Mouse (Mus musculus): ENCODE measurements around the gene Phxr2. TPM values are rescaled to one million over a fixed set of nuclear protein-coding genes. Genes with fewer than 3 reads are reported as not detected.
"Not testable (repeated sequence)": the region's sequence is repeated elsewhere in the genome, so short reads cannot be mapped to it uniquely, and the experiment has no call there.

The Phxr2 gene
- polyA plus RNA-seq, 1 experiment from 2014 or later, result 0.18 TPM

DNA sequence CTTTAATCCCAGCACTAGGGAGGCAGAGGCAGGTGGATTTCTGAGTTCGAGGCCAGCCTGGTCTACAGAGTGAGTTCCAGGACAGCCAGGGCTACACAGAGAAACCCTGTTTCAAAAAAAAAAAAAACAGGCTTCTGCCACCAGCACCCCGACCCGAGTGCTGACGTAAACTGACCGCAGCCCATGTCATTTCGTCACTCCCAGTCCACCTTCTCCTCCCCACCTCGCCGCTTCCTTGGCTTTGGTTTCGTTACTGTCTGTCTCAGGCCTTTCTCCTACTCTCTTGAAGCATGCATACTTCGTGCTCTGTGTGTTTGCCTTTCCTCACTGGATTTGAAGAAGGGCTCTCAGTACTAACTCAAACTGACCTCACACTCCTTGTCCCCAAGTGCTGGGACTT is 31.6 kb upstream of the Phxr2 start:
- H3K9me3 ChIP-seq (replicated peaks); H3K27ac ChIP-seq; ATAC-seq (ENCODE audit: low FRiP score); H3K4me1 ChIP-seq; H3K4me3 ChIP-seq; H3K9ac ChIP-seq; H3K4me2 ChIP-seq (replicated peaks); H3K27me3 ChIP-seq: not testable (repeated sequence)
- peaks cover 16% of the 10 kb centered on the region for H3K36me3 ChIP-seq
- WGBS, result 96% methylated on average over 10 of the region's 10 CpGs

GRCm38 (mm10) chr10:99156808-99157207 is 30.7 kb upstream of the Phxr2 start:
- no peaks in the 10 kb centered on the region for H3K27me3 ChIP-seq
- no peak for ATAC-seq (ENCODE audit: low FRiP score)
- no peak overlapping the region for H3K4me3 ChIP-seq
- no peak overlapping the region for H3K4me2 ChIP-seq (replicated peaks)
- no peaks in the 10 kb centered on the region for H3K4me1 ChIP-seq
- no peak overlapping the region for H3K27ac ChIP-seq
- no peak overlapping the region for H3K9ac ChIP-seq
- peaks cover 16% of the 10 kb centered on the region for H3K36me3 ChIP-seq
- WGBS, result 92% methylated on average over 5 of the region's 5 CpGs
- no peaks in the 10 kb centered on the region for H3K9me3 ChIP-seq (replicated peaks)

DNA sequence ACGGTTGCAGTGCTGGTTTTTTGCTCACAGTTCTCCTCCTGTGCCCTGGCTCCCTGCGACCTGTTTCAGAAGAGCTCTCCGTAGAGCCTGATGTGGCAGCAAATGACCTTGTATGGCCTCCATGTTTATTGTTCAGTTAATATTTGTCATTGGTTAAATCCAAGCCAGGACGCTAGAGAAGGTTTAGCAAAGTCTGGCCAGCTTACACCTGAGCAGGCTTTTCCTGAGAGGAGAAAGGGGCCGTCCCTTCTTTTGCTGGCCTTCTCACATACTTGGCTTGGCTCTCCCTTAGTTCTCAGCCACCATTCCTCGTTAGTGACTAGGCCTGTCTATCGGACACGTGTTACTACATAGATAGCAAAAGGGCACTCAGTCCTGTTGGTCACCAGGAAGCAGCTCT is 28.5 kb upstream of the Phxr2 start:
- Histone ChIP-seq H3K27ac (no peak overlapping the region), H3K36me3 (peaks cover 17% of the 10 kb centered on the region), H3K4me1 (no peaks in the 10 kb centered on the region), H3K4me2 (replicated peaks) (no peak overlapping the region), H3K27me3 (no peaks in the 10 kb centered on the region), H3K9ac (no peak overlapping the region), H3K9me3 (replicated peaks) (no peaks in the 10 kb centered on the region), H3K4me3 (no peak overlapping the region)
- no peak for ATAC-seq (ENCODE audit: low FRiP score)
- 89% methylated on average over 8 of the region's 8 CpGs for WGBS

DNA sequence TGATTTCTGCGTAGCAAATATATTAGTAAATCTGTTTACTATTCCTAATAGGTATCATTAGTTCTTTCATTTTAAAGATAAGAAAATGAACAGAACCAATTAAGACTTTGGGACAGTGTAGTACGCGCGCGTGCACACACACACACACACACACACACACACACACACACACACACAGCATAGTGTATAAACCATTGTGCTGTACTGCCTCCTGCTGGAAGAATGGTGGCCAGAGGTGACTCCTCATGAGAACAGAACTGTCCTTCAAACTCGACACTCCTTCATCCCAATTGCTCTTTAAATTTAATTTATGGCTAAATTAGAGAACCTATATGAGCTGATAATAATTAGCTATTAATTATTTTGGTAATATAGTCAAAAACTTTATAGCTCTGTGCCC is 25.9 kb upstream of the Phxr2 start:
- Histone ChIP-seq H3K4me3 (no peak overlapping the region), H3K27ac (no peak overlapping the region), H3K4me1 (no peaks in the 10 kb centered on the region), H3K9me3 (replicated peaks) (no peaks in the 10 kb centered on the region), H3K9ac (no peak overlapping the region), H3K27me3 (no peaks in the 10 kb centered on the region), H3K36me3 (peaks cover 12% of the 10 kb centered on the region), H3K4me2 (replicated peaks) (no peak overlapping the region)
- no peak for ATAC-seq (ENCODE audit: low FRiP score)
- WGBS, result 94% methylated on average over 6 of the region's 6 CpGs

DNA sequence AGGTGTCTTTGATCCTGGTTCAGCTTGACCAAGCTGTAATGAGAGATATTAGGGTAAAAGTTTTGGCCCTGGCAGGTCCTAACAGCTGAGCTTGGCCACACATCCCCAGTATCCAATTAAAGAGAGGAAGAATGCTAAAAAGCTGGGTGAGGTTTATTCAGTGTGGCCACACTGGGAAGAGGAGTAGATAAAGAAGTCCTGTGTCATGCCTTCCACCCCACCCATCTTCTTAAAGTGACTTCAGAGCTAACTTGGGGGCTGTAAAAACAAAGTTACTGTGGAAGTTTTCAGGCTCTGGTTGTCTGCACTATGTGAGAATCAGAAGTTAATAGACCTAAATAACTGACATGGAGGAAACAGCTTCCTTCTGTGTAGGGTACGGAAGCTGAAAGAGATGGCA is 25.5 kb upstream of the Phxr2 start:
- ATAC-seq (ENCODE audit: low FRiP score), result no peak
- H3K9ac ChIP-seq, result no peak overlapping the region

DNA sequence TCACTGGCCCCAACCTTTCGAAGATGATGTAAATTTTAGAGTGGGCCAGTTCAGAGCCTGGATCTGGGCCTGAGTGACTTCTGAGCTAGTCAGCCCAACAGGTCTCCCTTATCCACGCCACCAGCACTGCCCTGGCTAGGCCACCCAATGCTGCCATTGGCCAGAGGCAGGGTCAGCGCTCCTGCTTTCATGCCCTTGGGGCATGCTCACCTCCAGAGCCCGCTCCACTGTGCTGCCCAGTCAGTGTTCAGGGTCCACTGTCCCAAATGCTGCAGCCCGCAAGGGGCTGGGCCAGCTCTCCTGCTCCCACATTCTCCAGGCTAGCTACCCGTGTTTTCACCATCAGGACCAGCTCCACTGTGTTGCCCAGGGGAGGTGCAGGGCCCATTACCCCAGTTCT is 23.9 kb upstream of the Phxr2 start:
- no peak overlapping the region for H3K9ac ChIP-seq
- no peak for ATAC-seq (ENCODE audit: low FRiP score)
- no peak overlapping the region for H3K27ac ChIP-seq
- H3K4me3 ChIP-seq, result no peak overlapping the region
- H3K4me1 ChIP-seq, result no peaks in the 10 kb centered on the region
- H3K36me3 ChIP-seq, result 0 out of 2 replicates have a peak, but pooled peaks cover 10% of the 10 kb centered on the region
- no peaks in the 10 kb centered on the region for H3K9me3 ChIP-seq (replicated peaks)
- no peaks in the 10 kb centered on the region for H3K27me3 ChIP-seq
- 91% methylated on average over 6 of the region's 6 CpGs for WGBS
- no peak overlapping the region for H3K4me2 ChIP-seq (replicated peaks)

More for the DNA sequence above, 25.5 kb upstream of the Phxr2 start:
- Histone ChIP-seq H3K9me3 (replicated peaks) (no peaks in the 10 kb centered on the region), H3K27me3 (no peaks in the 10 kb centered on the region), H3K27ac (no peak overlapping the region), H3K36me3 (peaks cover 8% of the 10 kb centered on the region; the same call in 1 of the 2 replicates), H3K4me3 (no peak overlapping the region), H3K4me2 (replicated peaks) (no peak overlapping the region), H3K4me1 (no peaks in the 10 kb centered on the region)
- 98% methylated on average over 1 of the region's 1 CpGs for WGBS

DNA sequence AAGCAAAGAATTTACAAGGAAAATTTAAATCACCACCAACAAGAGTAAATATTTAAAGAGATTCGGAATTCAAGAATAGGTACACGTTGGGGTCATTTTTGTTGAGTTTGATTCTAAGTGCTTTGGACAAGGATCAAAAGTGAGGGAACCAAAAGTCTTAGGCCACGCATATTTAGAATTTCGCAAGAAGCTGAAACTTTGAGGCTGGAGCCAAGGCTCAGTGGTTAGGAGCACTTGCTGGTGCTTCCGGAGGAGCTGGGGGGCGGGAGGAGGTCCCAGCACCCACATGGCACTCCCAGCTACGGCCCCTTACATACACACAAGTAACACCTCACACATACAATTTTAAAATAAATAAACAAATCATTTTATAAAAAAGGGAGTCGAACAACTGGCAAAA is 20.5 kb upstream of the Phxr2 start:
- 93% methylated on average over 8 of the region's 8 CpGs for WGBS

GRCm38 (mm10) chr10:99145611-99146010 is 19.5 kb upstream of the Phxr2 start:
- Histone ChIP-seq H3K9ac (no peak overlapping the region), H3K27me3 (no peaks in the 10 kb centered on the region), H3K4me3 (no peak overlapping the region), H3K36me3 (0 out of 2 replicates have a peak, but pooled peaks cover 10% of the 10 kb centered on the region), H3K9me3 (replicated peaks) (no peaks in the 10 kb centered on the region), H3K4me1 (no peaks in the 10 kb centered on the region), H3K4me2 (replicated peaks) (no peak overlapping the region), H3K27ac (no peak overlapping the region)
- WGBS, result 87% methylated on average over 8 of the region's 8 CpGs
- no peak for ATAC-seq (ENCODE audit: low FRiP score)

More for the DNA sequence above, 20.5 kb upstream of the Phxr2 start:
- Histone ChIP-seq H3K36me3 (0 out of 2 replicates have a peak, but pooled peaks cover 10% of the 10 kb centered on the region), H3K9me3 (replicated peaks) (no peaks in the 10 kb centered on the region), H3K4me3 (no peak overlapping the region), H3K4me1 (no peaks in the 10 kb centered on the region), H3K27ac (no peak overlapping the region), H3K4me2 (replicated peaks) (no peak overlapping the region), H3K27me3 (no peaks in the 10 kb centered on the region), H3K9ac (no peak overlapping the region)
- no peak for ATAC-seq (ENCODE audit: low FRiP score)

DNA sequence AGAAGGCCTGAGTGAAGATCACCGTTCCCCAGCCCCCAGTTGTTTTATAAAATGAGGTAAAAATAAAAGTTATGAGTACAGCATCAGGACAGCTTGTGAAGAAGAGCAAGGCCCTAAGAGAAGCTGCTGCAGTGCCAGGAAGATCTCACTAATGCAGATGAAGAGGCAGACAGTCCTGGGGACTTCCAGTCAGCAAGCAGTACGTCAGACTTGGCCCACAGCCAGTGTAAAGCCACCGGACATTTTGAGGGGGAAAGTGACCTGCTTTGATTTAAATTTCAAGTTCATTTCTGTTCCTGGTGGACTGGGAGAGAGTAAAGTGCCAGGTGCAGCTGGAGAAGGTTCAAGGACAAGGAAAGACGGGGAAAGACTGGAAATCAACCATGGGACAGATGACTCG is 10.2 kb upstream of the Phxr2 start:
- WGBS, result 70% methylated on average over 5 of the region's 5 CpGs
- H3K4me1 ChIP-seq, result peaks cover 11% of the 10 kb centered on the region
- no peaks in the 10 kb centered on the region for H3K27me3 ChIP-seq
- H3K9ac ChIP-seq, result no peak overlapping the region
- no peak overlapping the region for H3K27ac ChIP-seq
- no peaks in the 10 kb centered on the region for H3K9me3 ChIP-seq (replicated peaks)
- H3K4me2 ChIP-seq (replicated peaks), result no peak overlapping the region
- peaks cover 21% of the 10 kb centered on the region; the same call in 1 of the 2 replicates for H3K36me3 ChIP-seq
- no peak for ATAC-seq (ENCODE audit: low FRiP score)
- no peak overlapping the region for H3K4me3 ChIP-seq

GRCm38 (mm10) chr10:99133321-99133875 is 7.3 kb upstream of the Phxr2 start:
- no peak overlapping the region for H3K4me3 ChIP-seq
- no peak for ATAC-seq (ENCODE audit: low FRiP score)
- WGBS, result 96% methylated on average over 16 of the region's 16 CpGs
- H3K27ac ChIP-seq, result no peak overlapping the region
- H3K4me2 ChIP-seq (replicated peaks), result no peak overlapping the region
- H3K9me3 ChIP-seq (replicated peaks), result no peaks in the 10 kb centered on the region
- H3K9ac ChIP-seq, result no peak overlapping the region
- H3K4me1 ChIP-seq, result peaks cover 11% of the 10 kb centered on the region
- no peaks in the 10 kb centered on the region for H3K27me3 ChIP-seq
- peaks cover 18% of the 10 kb centered on the region; the same call in 1 of the 2 replicates for H3K36me3 ChIP-seq

- 93% methylated on average over 11 of the region's 11 CpGs for WGBS
- Histone ChIP-seq H3K27ac (no peak overlapping the region), H3K36me3 (peaks cover 17% of the 10 kb centered on the region; the same call in 1 of the 2 replicates), H3K9ac (no peak overlapping the region), H3K4me2 (replicated peaks) (no peak overlapping the region), H3K9me3 (replicated peaks) (no peaks in the 10 kb centered on the region), H3K4me3 (no peak overlapping the region), H3K4me1 (peaks cover 11% of the 10 kb centered on the region), H3K27me3 (no peaks in the 10 kb centered on the region)
- no peak for ATAC-seq (ENCODE audit: low FRiP score)
Observed at GRCm38 (mm10) chr10:99132595-99133272, 6.6 kb upstream of the Phxr2 start.

DNA sequence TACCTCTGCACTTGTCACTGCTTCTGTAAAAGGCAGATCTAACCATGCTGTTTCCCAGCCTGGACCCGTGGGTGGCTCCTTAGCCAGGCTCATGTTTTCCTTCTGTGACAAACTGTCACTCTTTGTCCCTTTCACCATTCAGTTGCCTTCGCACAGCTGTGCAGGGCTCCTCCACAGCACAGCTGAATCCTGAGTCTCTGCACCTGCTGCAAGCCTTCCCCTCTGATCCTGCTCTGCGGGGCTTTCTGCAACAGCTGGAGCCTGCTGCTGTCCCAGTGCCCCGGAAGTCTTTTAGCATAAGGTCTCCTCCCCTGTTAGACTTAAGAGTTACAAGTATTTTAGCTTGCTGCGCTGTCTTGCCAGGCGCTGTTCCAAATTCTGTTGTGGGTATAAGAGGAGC is 6.1 kb upstream of the Phxr2 start:
- Histone ChIP-seq H3K27ac (no peak overlapping the region), H3K4me3 (no peak overlapping the region), H3K9ac (no peak overlapping the region; the same call in 1 of the 2 replicates), H3K4me1 (peaks cover 11% of the 10 kb centered on the region), H3K9me3 (replicated peaks) (no peaks in the 10 kb centered on the region), H3K36me3 (peaks cover 18% of the 10 kb centered on the region), H3K4me2 (replicated peaks) (no peak overlapping the region), H3K27me3 (no peaks in the 10 kb centered on the region)
- 72% methylated on average over 6 of the region's 6 CpGs for WGBS
- no peak for ATAC-seq (ENCODE audit: low FRiP score)

- Histone ChIP-seq H3K27me3 (no peaks in the 10 kb centered on the region), H3K9me3 (replicated peaks) (no peaks in the 10 kb centered on the region), H3K4me1 (peaks cover 11% of the 10 kb centered on the region), H3K27ac (peak overlapping the region; percentile 7; the same call in 1 of the 2 replicates), H3K36me3 (peaks cover 26% of the 10 kb centered on the region), H3K9ac (no peak overlapping the region), H3K4me2 (replicated peaks) (no peak overlapping the region), H3K4me3 (no peak overlapping the region)
- no peak for ATAC-seq (ENCODE audit: low FRiP score)
- WGBS, result 48% methylated on average over 5 of the region's 5 CpGs
Observed at GRCm38 (mm10) chr10:99131298-99131697, 5.2 kb upstream of the Phxr2 start.
